Mouse (Mus musculus) bone marrow macrophage, adult 2 months (primary cell): Measurements from ENCODE around the gene 2300002M23Rik. TPM values are rescaled to one million over a fixed set of nuclear protein-coding genes. Genes with fewer than 3 reads are reported as not detected.

Source experiments
- H3K27ac ChIP-seq: 2 replicates; pipeline ENCODE4 v1.5.1; 2012; ENCODE audit warnings: low read depth, low read length; ENCODE audit not compliant: insufficient read depth
- H3K4me1 ChIP-seq: 2 replicates; pipeline ENCODE4 v1.6.1; 2012; ENCODE audit warnings: low read length; ENCODE audit not compliant: control insufficient read depth, insufficient read depth
- H3K4me3 ChIP-seq: 2 replicates; pipeline ENCODE4 v1.5.1; 2012; ENCODE audit warnings: mild to moderate bottlenecking, low read length, moderate library complexity; ENCODE audit not compliant: insufficient read depth
- CTCF ChIP-seq: IDR thresholded peaks from 2 replicates; pipeline ENCODE4 v1.5.1; 2012; ENCODE audit warnings: low read depth, mild to moderate bottlenecking, low read length, moderate library complexity
- POLR2A ChIP-seq: IDR thresholded peaks from 2 replicates; pipeline ENCODE4 v1.6.1; 2012; ENCODE audit warnings: mild to moderate bottlenecking, low read depth, low read length, borderline replicate concordance
- polyA plus RNA-seq: library from polyadenylated mRNA; stranded (reverse); fragments of >200 nt; gene quantifications from 2 replicates; pipeline ENCODE4 v1.2.4, GENCODE M21; 2012; ENCODE audit not compliant: missing spikeins, insufficient read depth, insufficient read length

2300002M23Rik gene
- polyA plus RNA-seq, 1 experiment: not detected

DNA sequence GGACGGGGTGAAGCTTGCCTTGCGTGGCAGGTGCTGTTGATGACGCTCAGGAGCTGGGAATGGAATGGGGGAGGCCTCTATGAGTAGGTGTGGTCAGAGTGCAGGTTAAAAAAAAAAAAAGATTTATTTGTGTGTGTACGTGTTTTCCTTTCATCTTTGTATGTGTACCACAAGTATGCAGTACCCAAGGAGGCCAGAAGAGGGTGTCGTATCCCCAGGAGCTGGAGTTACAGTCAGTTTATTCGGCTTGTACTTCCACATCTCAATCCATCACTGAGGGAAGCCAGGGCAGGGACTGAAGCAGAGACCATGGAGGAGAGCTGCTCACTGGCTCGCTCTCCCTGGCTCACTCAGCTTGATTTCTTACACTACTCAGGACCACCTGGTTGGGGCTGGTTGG is 4.2 kb downstream of the 2300002M23Rik start:
- TF ChIP-seq POLR2A: no peak
- TF ChIP-seq CTCF: no peak
- no peaks in the 10 kb centered on the region for H3K4me1 ChIP-seq
- no peak overlapping the region for H3K4me3 ChIP-seq
- H3K27ac ChIP-seq: no peak overlapping the region

DNA sequence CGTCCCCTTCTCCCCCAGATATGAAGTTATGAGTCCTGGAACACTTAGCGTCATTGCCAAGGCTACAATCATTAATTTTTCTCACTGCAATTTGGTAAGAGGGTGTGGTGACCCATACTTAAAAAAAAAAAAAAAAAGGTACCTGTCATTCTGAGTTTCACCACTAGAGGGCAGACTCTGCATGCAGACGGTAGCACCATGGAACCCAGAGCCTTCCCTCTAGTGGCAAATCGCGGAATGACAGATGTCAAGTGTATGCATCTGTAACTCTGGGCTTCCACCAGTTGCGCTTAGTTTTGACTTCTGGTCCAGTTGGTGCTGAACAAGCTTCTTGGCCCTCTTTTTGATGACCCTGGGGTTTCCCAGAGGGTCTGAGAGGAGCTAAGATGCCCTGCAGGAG is 11.0 kb downstream of the 2300002M23Rik start:
- no peak overlapping the region for H3K4me3 ChIP-seq
- H3K27ac ChIP-seq: no peak overlapping the region
- no peak for TF ChIP-seq POLR2A
- TF ChIP-seq CTCF: peak; percentile 99
- no peaks in the 10 kb centered on the region for H3K4me1 ChIP-seq

DNA sequence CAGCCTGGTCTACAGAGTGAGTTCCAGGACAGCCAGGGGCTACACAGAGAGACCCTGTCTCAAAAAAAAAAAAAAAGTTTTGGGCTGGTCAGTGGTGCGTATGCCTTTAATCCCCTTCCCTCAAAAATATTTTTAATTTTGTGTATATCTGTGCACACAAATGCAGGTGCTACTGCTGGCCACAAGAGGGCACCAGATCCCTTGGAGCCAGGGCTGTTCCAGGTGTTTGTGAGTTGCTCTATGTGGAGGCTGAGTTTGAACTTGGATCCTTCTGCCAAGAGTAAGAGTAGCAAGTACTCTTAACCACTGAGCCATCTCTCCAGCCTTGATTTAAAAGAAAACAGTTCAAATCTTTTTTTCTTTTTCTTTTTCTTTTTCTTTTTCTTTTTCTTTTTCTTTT is 15.7 kb downstream of the 2300002M23Rik start:
- TF ChIP-seq POLR2A: no peak
- TF ChIP-seq CTCF: peak; percentile 69
- Histone ChIP-seq H3K4me3 (no peak overlapping the region), H3K4me1 (no peaks in the 10 kb centered on the region)

DNA sequence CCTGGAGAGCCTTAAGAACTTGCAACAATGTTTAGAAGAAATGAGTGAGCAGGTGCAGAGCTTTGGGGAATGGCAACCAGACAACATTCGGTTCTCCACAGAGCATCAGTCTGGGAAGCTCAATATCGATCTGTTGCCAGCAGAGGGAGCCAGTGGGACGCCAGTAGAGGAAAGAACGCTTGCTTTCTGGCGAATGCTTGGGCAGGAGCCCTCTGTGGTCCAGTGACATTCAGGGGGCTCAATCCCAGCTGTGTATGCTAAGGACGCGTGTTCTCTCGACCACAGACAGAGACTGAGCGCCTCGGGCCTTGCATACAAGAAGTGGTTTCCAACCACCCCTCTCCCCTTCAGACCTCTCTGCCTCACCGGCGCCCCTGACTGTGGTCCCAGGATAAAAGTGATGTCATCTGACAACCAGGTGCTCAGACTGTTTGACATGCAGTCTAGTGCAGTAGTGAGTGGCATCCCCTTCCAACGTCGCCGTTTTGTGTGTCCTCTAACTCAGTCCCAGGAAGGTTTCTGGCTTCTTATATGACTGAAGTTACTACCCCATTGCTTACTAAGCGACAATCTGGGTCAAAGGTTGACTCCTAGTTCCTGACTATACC is 17.2 kb downstream of the 2300002M23Rik start:
- no peaks in the 10 kb centered on the region for H3K4me1 ChIP-seq
- no peak overlapping the region for H3K27ac ChIP-seq
- TF ChIP-seq POLR2A: no peak
- TF ChIP-seq CTCF: peak; percentile 47; the same call in 1 of the 2 replicates
- no peak overlapping the region for H3K4me3 ChIP-seq

More for the DNA sequence above, 15.7 kb downstream of the 2300002M23Rik start:
- no peak overlapping the region for H3K27ac ChIP-seq

DNA sequence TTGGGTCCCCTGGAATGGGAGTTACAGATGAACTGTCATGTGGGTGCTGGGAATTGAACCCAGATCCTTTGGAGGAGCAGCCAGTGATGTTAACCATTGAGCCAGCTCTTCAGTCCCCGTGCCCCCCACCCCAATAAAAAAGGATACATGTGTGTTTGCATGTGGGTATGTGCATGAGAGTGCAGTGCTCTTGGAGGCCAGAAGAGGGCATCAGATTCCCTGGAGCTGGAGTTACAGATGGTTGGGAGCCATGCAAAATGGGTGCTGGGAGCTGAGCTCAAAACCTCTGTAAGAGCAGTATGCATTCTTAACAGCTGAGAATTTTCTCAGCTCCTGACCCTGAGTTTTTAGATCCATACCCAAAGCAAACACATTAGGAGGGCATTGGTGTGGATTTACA is 20.0 kb downstream of the 2300002M23Rik start:
- Histone ChIP-seq H3K27ac (no peak overlapping the region), H3K4me3 (no peak overlapping the region)
- TF ChIP-seq POLR2A (no peak), CTCF (no peak)

DNA sequence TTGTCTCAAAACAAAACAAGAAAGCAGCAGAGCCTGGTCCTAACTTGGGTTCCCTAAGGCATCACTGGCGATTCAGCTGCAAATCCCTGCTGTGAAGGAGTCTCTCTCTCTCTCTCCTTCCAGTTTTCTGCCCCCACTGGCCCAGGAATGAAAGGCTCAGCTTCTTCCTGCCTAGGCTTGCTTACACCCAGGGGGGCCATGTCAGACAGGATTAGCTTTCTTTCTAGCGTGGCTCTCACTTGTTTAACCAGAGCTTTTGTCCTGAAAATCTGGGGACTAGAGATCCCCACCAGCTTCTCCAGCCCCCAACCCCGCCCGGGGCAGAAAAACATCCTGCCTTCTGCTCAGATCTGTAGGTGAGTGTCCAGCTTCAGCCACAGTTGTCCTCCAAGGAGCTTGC is 21.1 kb downstream of the 2300002M23Rik start:
- TF ChIP-seq POLR2A (no peak), CTCF (no peak)
- Histone ChIP-seq H3K4me3 (no peak overlapping the region), H3K4me1 (peaks cover 3% of the 10 kb centered on the region; the same call in 1 of the 2 replicates), H3K27ac (no peak overlapping the region)

More for the DNA sequence above, 20.0 kb downstream of the 2300002M23Rik start:
- peaks cover 3% of the 10 kb centered on the region; the same call in 1 of the 2 replicates for H3K4me1 ChIP-seq

DNA sequence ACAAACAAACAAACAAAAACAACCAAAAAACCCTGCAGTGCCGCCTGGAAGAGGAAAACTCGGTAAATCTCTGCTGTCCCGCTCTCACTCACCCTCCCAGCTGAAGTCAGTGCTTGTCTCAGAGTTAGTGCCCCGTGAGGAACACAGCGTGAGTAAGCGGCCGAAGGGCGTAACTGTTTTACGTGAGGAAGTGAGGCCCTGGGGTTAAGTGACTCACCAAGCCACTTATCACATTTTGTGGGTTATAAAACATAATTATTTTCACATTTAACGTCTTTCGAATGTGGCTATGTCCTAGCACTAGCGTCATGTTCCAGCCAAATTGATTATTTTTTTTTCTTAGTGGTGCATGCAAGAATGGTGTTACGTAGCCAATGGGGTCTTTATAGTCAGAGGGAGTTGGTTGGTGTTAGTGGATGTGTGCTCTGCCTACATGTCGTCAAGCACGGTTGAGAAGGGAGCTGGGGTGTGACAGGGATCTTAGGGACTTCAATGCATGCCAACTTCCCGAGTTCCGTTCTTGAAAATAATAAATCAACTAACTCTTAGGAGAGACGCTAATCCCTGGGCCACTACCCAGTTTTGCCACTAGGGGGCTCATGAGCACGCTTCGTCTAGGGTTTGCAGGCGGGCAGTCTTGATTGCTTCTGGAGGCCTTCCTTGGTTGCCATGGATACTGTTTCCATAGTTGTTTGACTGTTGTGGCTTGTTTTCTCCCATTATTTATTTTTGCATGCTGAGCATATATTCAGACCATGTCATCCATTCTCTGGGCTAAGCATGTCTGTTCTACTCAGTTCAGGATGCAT is 23.4 kb downstream of the 2300002M23Rik start:
- H3K27ac ChIP-seq: no peak overlapping the region
- TF ChIP-seq POLR2A (no peak), CTCF (peak; percentile 96)

DNA sequence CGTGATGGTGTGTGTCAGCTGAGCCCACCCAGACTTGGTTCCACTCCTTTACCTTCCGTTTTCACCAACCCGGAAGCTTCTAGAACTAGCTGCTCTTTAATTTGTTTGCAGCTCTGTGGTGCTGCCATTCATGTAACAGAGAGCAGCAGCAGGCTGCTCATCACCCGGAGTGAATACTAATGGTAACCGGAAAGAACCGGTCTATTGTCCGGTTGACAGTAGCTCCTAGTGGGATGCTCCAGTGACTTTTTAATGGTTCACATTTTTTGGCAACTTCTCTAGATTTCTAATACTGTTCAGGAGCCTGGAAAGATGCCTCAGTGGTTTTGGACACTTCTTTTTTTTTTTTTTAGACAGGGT is 23.9 kb downstream of the 2300002M23Rik start:
- Histone ChIP-seq H3K4me1 (peaks cover 3% of the 10 kb centered on the region; the same call in 1 of the 2 replicates), H3K4me3 (no peak overlapping the region)
- TF ChIP-seq CTCF: no peak
- no peak for TF ChIP-seq POLR2A

More for the DNA sequence above, 23.4 kb downstream of the 2300002M23Rik start:
- Histone ChIP-seq H3K4me1 (peaks cover 3% of the 10 kb centered on the region; the same call in 1 of the 2 replicates), H3K4me3 (no peak overlapping the region)

DNA sequence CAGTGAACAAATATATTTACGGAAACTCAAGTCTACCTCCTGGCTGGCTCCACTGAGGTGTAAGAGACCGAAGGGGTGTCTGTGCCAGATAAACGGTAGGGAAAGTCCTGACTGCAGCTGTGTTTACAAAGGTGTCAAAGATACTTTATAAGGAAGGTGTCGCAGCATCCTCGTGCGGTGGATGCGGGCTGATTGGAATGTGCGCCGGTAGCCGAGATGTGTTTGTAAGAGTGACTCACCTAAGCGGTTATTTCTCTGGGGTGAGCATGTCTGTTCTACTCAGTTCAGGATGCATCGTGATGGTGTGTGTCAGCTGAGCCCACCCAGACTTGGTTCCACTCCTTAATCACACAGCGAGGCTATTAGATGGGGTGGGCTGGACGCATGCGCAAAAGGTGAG is 24.5 kb downstream of the 2300002M23Rik start:
- H3K27ac ChIP-seq: no peak overlapping the region

More for the DNA sequence above, 23.9 kb downstream of the 2300002M23Rik start:
- no peak overlapping the region for H3K27ac ChIP-seq

DNA sequence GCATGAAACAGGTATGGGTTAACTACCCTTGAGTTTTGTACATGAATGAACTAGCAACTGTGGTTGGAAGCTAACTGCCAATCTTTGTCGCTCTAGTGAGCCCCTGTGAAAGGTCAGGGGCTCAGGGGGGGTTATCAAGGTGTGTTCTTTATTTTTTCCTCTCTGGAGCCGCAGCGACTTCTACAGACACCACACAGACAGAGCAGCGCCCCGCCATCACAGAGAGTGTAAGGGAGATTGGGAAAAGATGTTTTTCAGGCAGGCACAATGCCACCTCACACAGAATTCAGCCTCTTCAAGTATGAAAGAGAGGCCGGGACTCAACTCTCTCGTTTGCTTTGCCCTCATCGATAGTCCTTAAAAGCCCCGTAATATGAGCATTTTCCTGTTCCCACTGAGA is 24.9 kb downstream of the 2300002M23Rik start:
- TF ChIP-seq CTCF: no peak
- no peak for TF ChIP-seq POLR2A
- H3K27ac ChIP-seq: no peak overlapping the region

More for the DNA sequence above, 24.5 kb downstream of the 2300002M23Rik start:
- no peak for TF ChIP-seq POLR2A
- Histone ChIP-seq H3K4me1 (peaks cover 3% of the 10 kb centered on the region; the same call in 1 of the 2 replicates), H3K4me3 (no peak overlapping the region)

More for the DNA sequence above, 24.9 kb downstream of the 2300002M23Rik start:
- H3K4me1 ChIP-seq: peaks cover 3% of the 10 kb centered on the region; the same call in 1 of the 2 replicates
- no peak overlapping the region for H3K4me3 ChIP-seq
